Mouse (Mus musculus) G1E (cell line): ENCODE results near the gene Tfdp1.

ENCODE experiments used
- CTCF ChIP-seq: IDR thresholded peaks from 2 replicates; pipeline ENCODE4 v1.5.1; 2012; ENCODE audit warnings: low read depth, low read length, inconsistent platforms, mixed read lengths
- TAL1 ChIP-seq: conservative IDR thresholded peaks from 2 replicates; pipeline ENCODE4 v1.6.1; 2012; ENCODE audit warnings: low read depth, low read length, inconsistent platforms, mixed read lengths

DNA sequence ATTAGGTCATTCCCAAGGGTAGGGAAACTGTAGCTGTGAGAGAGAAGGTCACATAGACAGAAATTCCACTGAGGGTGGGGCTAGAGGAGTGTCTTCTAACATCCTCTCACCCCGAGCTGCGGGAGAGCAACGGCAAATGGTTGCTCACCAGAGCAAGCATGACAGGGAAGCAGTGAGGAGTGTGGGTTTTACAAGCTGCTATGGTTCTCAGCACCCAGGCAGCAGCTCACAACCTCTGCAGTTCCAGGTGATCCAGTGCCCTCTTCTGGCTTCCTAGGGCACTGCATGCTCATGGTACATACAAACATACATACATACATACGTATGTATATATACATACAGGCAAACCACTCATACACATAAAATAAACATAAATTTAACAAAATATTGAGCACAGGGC is 32.7 kb upstream of the Tfdp1 start:
- no peak for TF ChIP-seq CTCF
- TF ChIP-seq TAL1, result no peak
